Mouse (Mus musculus): ENCODE measurements around the gene Hgfac. TPM values are rescaled to one million over a fixed set of nuclear protein-coding genes. Genes with fewer than 3 reads are reported as not detected.

Gene Hgfac
- 12.9 and 19.5 TPM in 2 replicates for polyA plus RNA-seq (2012; rRNA removed)

DNA sequence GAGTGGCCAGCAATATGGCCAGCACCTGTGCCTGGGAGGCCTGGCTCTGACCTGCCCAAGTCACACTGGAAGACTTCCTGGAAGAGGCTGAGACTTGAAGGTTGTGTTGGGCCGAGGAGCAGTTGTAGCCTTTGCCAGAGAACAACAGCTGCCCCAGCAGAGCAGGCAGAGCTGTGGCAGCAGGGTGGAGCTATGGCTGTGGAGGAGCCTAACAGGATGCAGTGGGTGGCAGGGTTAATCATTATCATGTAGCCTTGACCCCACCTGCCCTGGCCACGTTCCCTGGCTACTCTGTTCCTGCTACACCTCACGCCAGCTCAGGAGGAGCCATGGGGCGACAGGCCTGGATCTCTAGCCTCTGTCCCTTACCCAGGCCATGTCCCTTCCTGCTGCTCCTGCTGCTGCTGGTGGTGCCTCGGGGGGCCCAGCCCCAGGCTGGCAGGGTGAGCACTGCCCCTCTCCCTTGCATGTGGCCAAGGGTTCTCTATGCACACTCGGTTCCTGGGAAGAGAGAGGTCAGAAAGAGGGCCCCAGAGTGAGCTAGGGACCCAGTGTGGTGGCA lies at the start of gene Hgfac:
TSS of gene Hgfac (plus strand) at position 242 of the 562 bp plus-strand sequence.
- DNase-seq, result no peak
- TF ChIP-seq POLR2A (IDR thresholded peaks at IDR 0.05; ENCODE audit: borderline replicate concordance, extremely low read depth, low read depth, low read length) (no peak), CTCF (IDR thresholded peaks at IDR 0.05; ENCODE audit: insufficient read depth, low read length) (no peak)
- WGBS, result 34% methylated on average over 6 of the region's 6 CpGs
- Histone ChIP-seq H3K4me3 (replicated peaks; ENCODE audit: extremely low read depth, low read depth, low read length) (no peak within 1 kb of the TSS), H3K4me1 (ENCODE audit: control insufficient read depth, insufficient read depth, low read length) (peaks cover 7% of the 10 kb centered on the region; the same call in 1 of the 2 replicates)

DNA sequence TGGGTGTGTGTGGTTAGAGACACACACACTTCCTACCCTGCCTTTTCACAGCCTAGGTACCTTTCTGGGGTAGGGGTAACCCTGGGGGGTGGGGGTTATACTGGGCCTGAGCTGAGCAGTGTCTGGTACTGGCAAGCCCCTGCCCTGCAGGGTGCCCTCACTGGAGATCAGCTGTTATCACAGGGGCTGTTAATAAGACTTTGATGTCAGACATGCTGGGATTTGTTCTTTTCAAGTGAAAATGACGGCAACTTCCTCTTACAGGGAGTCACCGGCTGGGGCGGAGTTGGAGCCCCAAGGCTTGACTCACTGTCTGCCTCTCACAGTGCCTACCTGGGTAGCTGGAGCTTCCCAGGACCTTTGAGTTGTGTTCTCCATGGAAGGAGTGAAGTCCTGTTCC lies 42.6 kb upstream of the Hgfac start:
- H3K4me3 ChIP-seq (replicated peaks; ENCODE audit: extremely low read depth, low read depth, low read length), result no peak overlapping the region
- no peaks in the 10 kb centered on the region; the same call in 1 of the 2 replicates for H3K4me1 ChIP-seq (ENCODE audit: control insufficient read depth, insufficient read depth, low read length)
- TF ChIP-seq POLR2A (IDR thresholded peaks at IDR 0.05; ENCODE audit: borderline replicate concordance, extremely low read depth, low read depth, low read length), result no peak
- no peak for DNase-seq
- 42% methylated on average over 3 of the region's 3 CpGs for whole genome bisulfite sequencing

DNA sequence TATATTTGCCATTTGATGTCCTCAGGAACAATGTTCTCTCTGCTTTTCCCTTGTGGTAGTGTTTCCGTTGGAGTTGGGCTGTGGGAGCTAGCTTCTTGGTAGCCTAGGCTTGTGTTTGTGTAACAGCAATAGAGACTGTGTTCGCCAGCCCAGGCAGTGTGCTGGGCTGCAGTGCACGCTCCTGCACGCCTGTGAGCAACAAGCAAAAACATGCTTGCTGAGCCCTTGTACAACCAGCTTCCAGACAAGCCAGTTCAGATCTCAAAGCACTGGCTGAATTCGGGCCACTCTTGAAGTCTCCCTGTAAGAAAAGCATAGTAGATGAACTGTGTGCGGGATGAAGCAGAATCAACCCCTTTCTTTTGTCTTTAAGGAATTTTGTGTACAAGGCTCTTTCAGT lies 42.0 kb upstream of the Hgfac start:
- Histone ChIP-seq H3K4me1 (ENCODE audit: control insufficient read depth, insufficient read depth, low read length) (no peaks in the 10 kb centered on the region; the same call in 1 of the 2 replicates), H3K4me3 (replicated peaks; ENCODE audit: extremely low read depth, low read depth, low read length) (no peak overlapping the region)
- WGBS, result 71% methylated on average over 6 of the region's 6 CpGs
- DNase-seq, result no peak
- TF ChIP-seq POLR2A (IDR thresholded peaks at IDR 0.05; ENCODE audit: borderline replicate concordance, extremely low read depth, low read depth, low read length), result no peak
- TF ChIP-seq CTCF (IDR thresholded peaks at IDR 0.05; ENCODE audit: insufficient read depth, low read length), result no peak

DNA sequence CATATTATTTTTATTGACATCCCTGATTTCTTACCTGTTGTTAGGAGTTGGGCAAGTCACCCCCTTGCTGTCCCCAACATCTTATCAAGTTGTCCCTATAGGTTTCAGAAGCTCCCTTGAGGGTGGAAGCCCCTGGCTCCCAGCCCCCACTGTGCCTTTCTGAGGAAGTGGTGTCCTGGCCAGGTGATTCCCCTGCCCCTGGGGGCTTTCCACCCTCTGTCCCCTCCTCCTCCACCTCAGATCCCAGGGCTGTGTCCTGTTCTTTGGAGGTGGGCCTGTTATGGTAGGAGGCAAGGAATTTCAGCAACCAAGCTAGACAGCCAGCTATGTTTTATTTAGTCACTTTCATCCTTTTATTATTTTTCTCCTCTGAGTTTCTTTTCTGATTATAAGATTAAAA lies 41.0 kb upstream of the Hgfac start:
- Histone ChIP-seq H3K4me3 (replicated peaks; ENCODE audit: extremely low read depth, low read depth, low read length) (no peak overlapping the region), H3K4me1 (ENCODE audit: control insufficient read depth, insufficient read depth, low read length) (no peaks in the 10 kb centered on the region; the same call in 1 of the 2 replicates)
- no peak for DNase-seq
- TF ChIP-seq CTCF (IDR thresholded peaks at IDR 0.05; ENCODE audit: insufficient read depth, low read length) (no peak), POLR2A (IDR thresholded peaks at IDR 0.05; ENCODE audit: borderline replicate concordance, extremely low read depth, low read depth, low read length) (no peak)

DNA sequence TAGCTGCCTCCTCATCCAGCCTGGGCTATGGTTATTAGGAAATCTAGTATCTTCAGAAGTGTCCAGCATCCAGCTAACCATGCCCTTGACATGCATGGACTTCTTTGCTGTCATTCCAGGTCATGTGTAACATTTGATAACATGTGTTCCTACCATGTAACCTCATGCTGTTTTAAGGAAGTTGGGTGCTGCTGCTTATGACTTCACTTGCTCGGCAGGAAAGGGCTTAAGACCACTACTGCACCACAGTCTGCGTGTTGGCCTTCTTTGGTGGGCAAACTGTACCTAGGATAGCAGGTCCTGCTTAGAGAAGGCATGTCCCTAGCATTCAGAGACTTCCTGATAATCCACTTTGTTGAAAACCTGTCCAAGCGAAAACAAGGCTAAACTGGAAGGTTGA lies 40.2 kb upstream of the Hgfac start:
- WGBS, result 69% methylated on average over 3 of the region's 3 CpGs
- no peak overlapping the region for H3K4me3 ChIP-seq (replicated peaks; ENCODE audit: extremely low read depth, low read depth, low read length)
- peaks cover under 1% of the 10 kb centered on the region; the same call in 1 of the 2 replicates for H3K4me1 ChIP-seq (ENCODE audit: control insufficient read depth, insufficient read depth, low read length)
- no peak for DNase-seq
- TF ChIP-seq POLR2A (IDR thresholded peaks at IDR 0.05; ENCODE audit: borderline replicate concordance, extremely low read depth, low read depth, low read length), result no peak
- TF ChIP-seq CTCF (IDR thresholded peaks at IDR 0.05; ENCODE audit: insufficient read depth, low read length), result no peak

DNA sequence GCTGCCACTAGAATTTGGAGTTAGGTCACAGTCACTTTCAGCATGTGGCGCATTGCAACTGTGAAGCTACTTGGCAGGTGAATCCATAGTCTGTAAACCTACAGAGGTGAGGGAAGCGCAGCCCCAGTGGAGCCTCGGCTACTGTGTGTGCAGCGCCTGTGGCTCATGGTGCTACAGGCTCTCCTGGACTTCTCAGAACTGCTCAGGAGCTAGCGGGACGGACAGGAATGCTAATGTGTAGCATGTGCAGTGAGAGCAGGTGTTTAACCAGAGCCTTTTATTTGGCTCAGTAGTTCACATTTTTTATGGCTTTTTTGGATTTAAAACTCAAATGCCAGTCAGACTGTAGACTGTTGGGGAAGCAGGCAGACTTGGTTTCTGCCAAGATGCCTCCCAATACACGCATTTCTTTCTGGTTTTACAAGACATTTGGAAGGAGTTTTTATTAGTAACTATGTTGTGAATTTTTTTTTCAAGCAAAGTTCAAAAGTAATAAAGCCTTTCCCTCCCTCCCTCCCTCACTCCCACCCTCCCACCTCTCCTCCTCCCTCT lies 37.6 kb upstream of the Hgfac start:
- TF ChIP-seq POLR2A (IDR thresholded peaks at IDR 0.05; ENCODE audit: borderline replicate concordance, extremely low read depth, low read depth, low read length) (no peak), CTCF (IDR thresholded peaks at IDR 0.05; ENCODE audit: insufficient read depth, low read length) (no peak)
- 85% methylated on average over 7 of the region's 7 CpGs for WGBS
- Histone ChIP-seq H3K4me1 (ENCODE audit: control insufficient read depth, insufficient read depth, low read length) (peaks cover 2% of the 10 kb centered on the region; the same call in 1 of the 2 replicates), H3K4me3 (replicated peaks; ENCODE audit: extremely low read depth, low read depth, low read length) (no peak overlapping the region)
- no peak for DNase-seq

DNA sequence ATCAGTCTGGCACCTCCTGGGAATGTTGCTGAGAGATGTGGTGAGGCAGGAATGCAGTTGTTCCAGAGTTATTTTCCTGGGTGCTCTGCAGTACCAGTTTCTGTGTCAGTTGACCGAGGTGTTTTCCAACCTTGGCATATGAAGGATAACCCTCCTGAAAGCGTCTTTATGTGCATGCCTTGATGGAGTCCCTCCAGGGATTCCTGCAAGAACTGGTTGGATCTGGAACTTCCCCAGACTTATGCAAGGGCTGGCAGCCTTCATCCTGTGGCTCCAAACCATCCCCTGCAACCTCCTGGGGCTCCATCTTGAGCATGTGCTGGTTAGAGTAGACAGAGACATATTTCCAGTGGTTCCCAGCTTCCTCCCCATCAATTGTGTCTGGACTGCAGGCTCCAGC lies 36.5 kb upstream of the Hgfac start:
- TF ChIP-seq CTCF (IDR thresholded peaks at IDR 0.05; ENCODE audit: insufficient read depth, low read length), result no peak
- DNase-seq, result no peak
- H3K4me1 ChIP-seq (ENCODE audit: control insufficient read depth, insufficient read depth, low read length), result peaks cover 2% of the 10 kb centered on the region; the same call in 1 of the 2 replicates
- no peak overlapping the region for H3K4me3 ChIP-seq (replicated peaks; ENCODE audit: extremely low read depth, low read depth, low read length)
- 85% methylated on average over 2 of the region's 2 CpGs for WGBS

DNA sequence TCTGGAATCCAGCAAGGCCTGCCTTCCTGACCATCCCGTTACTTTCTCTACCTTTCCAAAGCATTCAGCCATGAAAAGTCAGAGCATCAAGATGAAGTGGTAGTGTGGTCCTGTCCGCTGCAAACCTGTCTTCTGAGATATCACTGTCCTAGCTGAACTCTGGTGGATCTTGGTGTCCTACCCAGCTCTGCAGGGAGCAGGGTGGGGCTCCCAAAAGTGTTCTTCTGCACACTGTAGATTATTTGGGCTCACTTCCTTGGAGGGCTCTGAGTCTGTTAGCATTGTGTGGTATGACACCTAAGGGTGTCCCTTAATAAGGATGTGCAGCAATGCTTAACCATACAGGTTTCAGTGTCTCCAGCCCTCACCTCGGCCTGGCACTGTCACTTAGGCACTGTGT lies 35.6 kb upstream of the Hgfac start:
- Histone ChIP-seq H3K4me1 (ENCODE audit: control insufficient read depth, insufficient read depth, low read length) (peaks cover 2% of the 10 kb centered on the region; the same call in 1 of the 2 replicates), H3K4me3 (replicated peaks; ENCODE audit: extremely low read depth, low read depth, low read length) (no peak overlapping the region)
- TF ChIP-seq POLR2A (IDR thresholded peaks at IDR 0.05; ENCODE audit: borderline replicate concordance, extremely low read depth, low read depth, low read length) (no peak), CTCF (IDR thresholded peaks at IDR 0.05; ENCODE audit: insufficient read depth, low read length) (no peak)
- 86% methylated on average over 3 of the region's 3 CpGs for whole genome bisulfite sequencing
- no peak for DNase-seq

DNA sequence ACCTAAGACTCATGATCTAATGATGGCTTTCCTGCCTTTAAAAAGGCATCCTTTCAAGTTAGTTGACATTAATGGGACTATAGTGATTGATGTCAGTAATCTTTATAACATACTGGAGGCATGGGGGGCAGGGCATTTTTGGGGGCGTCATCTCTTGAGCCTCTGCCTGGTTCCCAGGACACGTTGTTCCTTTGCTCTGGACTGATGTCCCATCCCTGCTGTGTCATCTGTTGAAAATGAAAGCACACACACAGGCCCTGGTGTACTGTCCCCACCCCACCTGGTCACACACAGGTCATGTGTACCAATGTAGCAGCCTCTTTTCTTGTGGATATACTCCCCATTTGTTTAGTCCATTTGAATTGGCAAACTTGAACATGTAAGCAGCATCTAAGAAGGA lies 34.7 kb upstream of the Hgfac start:
- no peak for DNase-seq
- WGBS, result 42% methylated on average over 2 of the region's 2 CpGs
- Histone ChIP-seq H3K4me1 (ENCODE audit: control insufficient read depth, insufficient read depth, low read length) (peaks cover 2% of the 10 kb centered on the region; the same call in 1 of the 2 replicates), H3K4me3 (replicated peaks; ENCODE audit: extremely low read depth, low read depth, low read length) (no peak overlapping the region)
- TF ChIP-seq CTCF (IDR thresholded peaks at IDR 0.05; ENCODE audit: insufficient read depth, low read length), result no peak
- TF ChIP-seq POLR2A (IDR thresholded peaks at IDR 0.05; ENCODE audit: borderline replicate concordance, extremely low read depth, low read depth, low read length), result no peak

DNA sequence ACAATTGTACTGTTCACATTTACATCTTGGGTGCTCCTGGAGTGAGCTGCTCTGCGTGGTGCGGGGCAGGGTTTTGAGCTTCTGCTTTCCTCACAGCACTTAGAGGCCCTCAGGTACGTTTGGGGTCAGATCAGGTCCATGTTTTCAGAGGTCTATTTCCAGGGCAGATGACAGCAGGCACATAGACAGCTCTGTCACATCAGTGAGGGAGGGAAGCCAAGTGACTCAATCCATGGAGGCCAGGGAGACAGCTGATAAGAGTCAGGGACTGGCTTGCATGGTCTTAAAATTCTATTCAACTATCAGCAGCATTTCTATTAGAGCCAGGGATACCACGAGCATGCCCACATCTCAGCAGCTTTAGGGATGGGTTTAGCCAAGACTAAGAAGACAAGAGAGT lies 32.1 kb upstream of the Hgfac start:
- H3K4me3 ChIP-seq (replicated peaks; ENCODE audit: extremely low read depth, low read depth, low read length), result no peak overlapping the region
- peaks cover 2% of the 10 kb centered on the region; the same call in 1 of the 2 replicates for H3K4me1 ChIP-seq (ENCODE audit: control insufficient read depth, insufficient read depth, low read length)
- no peak for TF ChIP-seq CTCF (IDR thresholded peaks at IDR 0.05; ENCODE audit: insufficient read depth, low read length)
- TF ChIP-seq POLR2A (IDR thresholded peaks at IDR 0.05; ENCODE audit: borderline replicate concordance, extremely low read depth, low read depth, low read length), result no peak
- WGBS, result 90% methylated on average over 4 of the region's 4 CpGs
- no peak for DNase-seq

Measured in lung, adult 2 months (tissue).